Mouse (Mus musculus) liver, adult 2 months (tissue): ENCODE results near the gene Gm364. TPM values are rescaled to one million over a fixed set of nuclear protein-coding genes. Genes with fewer than 3 reads are reported as not detected.

Experiments
- DNase-seq: peaks from one replicate; pipeline ENCODE4 v3.0.0-alpha.2; 2011; ENCODE audit warnings: low read depth, low spot score; ENCODE audit errors: extremely low read depth
- H3K27ac ChIP-seq: fragments of 200-500 bp; replicated peaks from 2 replicates; pipeline ENCODE4 v1.5.1; 2012; ENCODE audit warnings: low read depth, mild to moderate bottlenecking, control low read depth, inconsistent platforms, low read length; ENCODE audit not compliant: insufficient read depth
- H3K27me3 ChIP-seq: fragments of 200-500 bp; 2 replicates; pipeline ENCODE4 v1.6.1; 2012; ENCODE audit warnings: mild to moderate bottlenecking, moderate library complexity, low read length, inconsistent platforms; ENCODE audit not compliant: control insufficient read depth, insufficient read depth
- H3K36me3 ChIP-seq: fragments of 200-500 bp; 2 replicates; pipeline ENCODE4 v1.6.1; 2012; ENCODE audit warnings: low read length, inconsistent platforms; ENCODE audit not compliant: control insufficient read depth, insufficient read depth
- H3K4me1 ChIP-seq: fragments of 200-500 bp; 2 replicates; pipeline ENCODE4 v1.6.1; 2011; ENCODE audit warnings: low read length; ENCODE audit not compliant: control insufficient read depth, insufficient read depth
- H3K4me3 ChIP-seq: fragments of 200-500 bp; 2 replicates; pipeline ENCODE4 v1.5.1; 2011; ENCODE audit warnings: low read depth, mild to moderate bottlenecking, control low read depth, low read length, moderate library complexity; ENCODE audit not compliant: insufficient read depth
- H3K79me2 ChIP-seq: fragments of 200-500 bp; 2 replicates; pipeline ENCODE4 v1.6.1; 2012; ENCODE audit warnings: inconsistent platforms, mild to moderate bottlenecking, low read length, moderate library complexity; ENCODE audit not compliant: control insufficient read depth, insufficient read depth
- H3K9ac ChIP-seq: fragments of 200-500 bp; 2 replicates; pipeline ENCODE4 v1.6.1; 2012; ENCODE audit warnings: low read depth, mild to moderate bottlenecking, control low read depth, inconsistent platforms, low read length
- CTCF ChIP-seq: fragments of 200-500 bp; IDR thresholded peaks from 2 replicates; pipeline ENCODE4 v1.5.1; 2011; ENCODE audit warnings: low read depth, low read length, control low read depth
- POLR2A ChIP-seq: fragments of 200-500 bp; IDR thresholded peaks from 2 replicates; pipeline ENCODE4 v1.6.1; 2011; ENCODE audit warnings: low read length, control low read depth; ENCODE audit not compliant: insufficient read depth; ENCODE audit errors: extremely low read depth
- WGBS: fragments of 180-500 bp; shearing (Covaris S2); methylation state at CpG from one replicate; pipeline ENCODE4 v1.1.7; 2018; 5-methylcytosine and 5-hydroxymethylcytosine counted together
- polyA plus RNA-seq: library from polyadenylated mRNA; depleted of rRNA; stranded (reverse); fragments of >200 nt; gene quantifications from 2 replicates; pipeline ENCODE4 v1.2.3, GENCODE M21; 2012; rRNA removed
- total RNA-seq: library from RNA; depleted of rRNA; stranded (reverse); fragments of >200 nt; gene quantifications from 2 replicates; pipeline ENCODE4 v1.2.3, GENCODE M21; 2014; rRNA removed

Gene Gm364
- not detected in 2 replicates for total RNA-seq
- not detected in 2 replicates for polyA plus RNA-seq

DNA sequence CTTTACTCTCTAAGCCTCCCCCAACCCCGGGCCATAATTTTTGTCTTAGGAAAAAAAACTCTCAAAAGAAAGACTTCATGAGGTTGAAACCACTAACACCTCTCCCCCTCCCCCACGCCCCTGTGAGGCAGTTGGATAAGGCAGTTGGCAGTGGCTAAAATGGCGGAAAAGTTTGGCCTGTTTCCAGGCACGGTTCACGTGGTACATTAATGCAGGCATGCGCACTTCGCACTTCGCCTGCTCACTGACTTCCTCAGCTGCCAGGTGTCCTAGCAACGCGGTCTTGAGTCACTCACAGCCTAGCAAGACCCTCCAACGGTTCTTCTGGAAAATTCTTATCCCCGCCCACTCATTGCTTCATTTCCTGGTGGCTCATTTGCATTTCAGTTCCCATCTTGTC lies at the start of gene Gm364:
Gene Gm364, plus strand, starts transcription at position 386 of the 400 bp plus-strand sequence.
- TF ChIP-seq CTCF (no peak), POLR2A (no peak)
- H3K27ac ChIP-seq = no peak within 1 kb of the TSS
- no peak within 1 kb of the TSS for H3K4me3 ChIP-seq
- H3K36me3 ChIP-seq = no peaks in the 10 kb centered on the region
- no peaks in the 10 kb centered on the region for H3K79me2 ChIP-seq
- no peaks in the 10 kb centered on the region for H3K4me1 ChIP-seq
- DNase-seq = no peak
- no peak within 1 kb of the TSS for H3K9ac ChIP-seq
- 93% methylated on average over 12 of the region's 12 CpGs for WGBS
- no peaks in the 10 kb centered on the region for H3K27me3 ChIP-seq

DNA sequence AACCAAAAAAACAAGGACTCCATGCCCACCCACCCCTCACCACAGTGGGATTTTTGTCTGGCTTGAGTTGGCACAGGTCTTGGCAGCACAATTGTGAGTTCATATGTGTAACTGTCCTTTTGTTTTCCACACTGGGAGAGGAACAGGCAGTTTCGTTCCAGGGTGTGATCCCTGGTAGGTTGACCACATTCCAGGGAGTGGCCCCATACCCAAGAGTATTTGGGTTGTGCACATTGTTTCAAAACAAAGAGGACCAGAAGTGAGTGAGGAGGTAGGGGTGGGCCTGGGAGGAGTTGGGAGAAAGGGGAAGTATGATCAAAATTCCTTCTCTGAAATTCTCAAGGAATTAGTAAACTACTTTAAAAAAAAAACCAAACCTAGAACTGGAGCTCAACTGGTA lies 49.6 kb upstream of the Gm364 start:
- H3K9ac ChIP-seq = no peak overlapping the region
- no peaks in the 10 kb centered on the region for H3K36me3 ChIP-seq
- H3K27ac ChIP-seq = no peak overlapping the region
- 95% methylated on average over 1 of the region's 1 CpGs for WGBS
- no peaks in the 10 kb centered on the region for H3K4me1 ChIP-seq
- H3K4me3 ChIP-seq = no peak overlapping the region
- H3K79me2 ChIP-seq = no peaks in the 10 kb centered on the region
- no peak for TF ChIP-seq CTCF
- no peak for DNase-seq
- no peaks in the 10 kb centered on the region for H3K27me3 ChIP-seq

DNA sequence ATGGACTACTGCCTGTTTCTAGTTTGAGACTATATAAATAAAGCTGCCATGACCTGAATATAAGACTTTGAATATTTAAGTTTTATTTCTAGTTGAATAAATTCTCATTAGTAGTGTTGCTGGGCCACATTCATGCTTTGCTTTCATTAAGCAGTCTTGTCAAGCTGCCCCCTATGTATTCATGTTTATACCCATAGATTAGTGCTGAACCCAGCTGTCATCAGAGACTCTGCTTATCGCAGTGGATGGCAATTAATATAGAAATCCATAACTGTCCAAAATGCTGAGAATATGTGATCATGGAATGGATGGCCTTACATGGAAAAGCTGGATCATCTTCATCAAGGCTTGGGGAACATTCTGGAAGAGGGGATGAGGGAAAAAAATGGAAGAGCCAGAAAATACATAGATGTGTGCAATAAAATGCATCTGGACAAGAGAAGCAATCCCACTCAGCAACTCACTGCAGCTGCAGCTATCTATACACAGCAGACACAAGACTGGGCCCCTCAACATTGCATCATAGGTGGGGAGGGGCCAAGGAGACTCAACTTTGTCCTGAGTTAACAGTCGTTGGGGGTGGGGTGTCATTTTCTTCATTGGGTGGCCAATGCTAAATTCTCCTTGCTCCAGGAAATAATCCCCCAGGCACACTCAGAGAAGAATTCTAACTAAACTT lies 43.9 kb upstream of the Gm364 start:
- 63% methylated on average over 2 of the region's 2 CpGs for WGBS
- H3K27me3 ChIP-seq = no peaks in the 10 kb centered on the region
- H3K27ac ChIP-seq = no peak overlapping the region
- H3K79me2 ChIP-seq = no peaks in the 10 kb centered on the region
- no peak for DNase-seq
- H3K4me1 ChIP-seq = no peaks in the 10 kb centered on the region
- no peak overlapping the region for H3K9ac ChIP-seq
- H3K4me3 ChIP-seq = no peak overlapping the region
- no peak for TF ChIP-seq POLR2A
- TF ChIP-seq CTCF = no peak
- no peaks in the 10 kb centered on the region for H3K36me3 ChIP-seq

DNA sequence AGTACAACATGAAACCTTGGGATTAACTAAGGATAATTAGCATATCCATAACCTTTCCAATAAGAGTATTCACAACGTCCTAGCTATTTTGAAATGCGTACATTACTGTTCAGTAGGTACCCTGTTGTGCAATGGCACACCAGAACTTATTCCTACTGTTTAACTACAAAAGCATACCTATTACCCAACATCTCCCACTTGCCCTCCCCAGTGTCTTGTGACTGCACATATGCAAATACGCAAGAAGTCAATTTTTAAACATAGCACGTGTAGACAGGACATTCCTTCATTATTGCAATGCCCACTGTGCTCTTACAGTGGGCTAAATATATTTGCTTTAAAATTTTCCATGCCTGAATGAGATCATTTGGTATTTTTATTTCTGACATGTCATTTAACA lies 36.0 kb upstream of the Gm364 start:
- peak; percentile 2 for DNase-seq
- H3K4me1 ChIP-seq = no peaks in the 10 kb centered on the region
- 30% methylated on average over 4 of the region's 4 CpGs for WGBS
- peaks cover 3% of the 10 kb centered on the region; the same call in 1 of the 2 replicates for H3K36me3 ChIP-seq
- TF ChIP-seq POLR2A (no peak), CTCF (no peak)
- no peak overlapping the region for H3K9ac ChIP-seq
- no peaks in the 10 kb centered on the region for H3K27me3 ChIP-seq
- no peaks in the 10 kb centered on the region for H3K79me2 ChIP-seq
- H3K4me3 ChIP-seq = no peak overlapping the region
- no peak overlapping the region for H3K27ac ChIP-seq

DNA sequence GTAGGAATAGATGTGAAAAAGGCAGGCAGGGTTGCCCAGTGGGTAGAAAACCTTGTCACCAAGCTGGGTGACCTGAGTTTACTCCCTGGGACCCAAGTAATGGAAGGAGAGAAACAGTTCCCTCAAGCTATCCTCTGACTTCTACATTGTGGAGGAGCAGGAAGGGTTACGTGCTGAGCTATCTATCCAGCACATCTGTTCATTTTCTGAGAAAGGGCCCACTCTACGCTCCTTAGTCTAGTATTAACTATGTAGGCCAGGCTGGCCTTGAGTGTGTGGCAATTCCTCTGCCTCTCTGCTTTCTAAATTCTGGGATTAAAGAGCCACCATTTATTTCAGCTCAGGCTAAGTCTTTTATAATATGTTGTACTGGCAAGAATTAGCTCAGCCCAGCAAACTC lies 35.4 kb upstream of the Gm364 start:
- Histone ChIP-seq H3K4me1 (no peaks in the 10 kb centered on the region), H3K36me3 (peaks cover 5% of the 10 kb centered on the region; the same call in 1 of the 2 replicates), H3K9ac (no peak overlapping the region), H3K4me3 (no peak overlapping the region), H3K79me2 (no peaks in the 10 kb centered on the region), H3K27ac (no peak overlapping the region), H3K27me3 (no peaks in the 10 kb centered on the region)
- WGBS = 84% methylated on average over 2 of the region's 2 CpGs
- no peak for DNase-seq
- no peak for TF ChIP-seq CTCF
- TF ChIP-seq POLR2A = no peak

DNA sequence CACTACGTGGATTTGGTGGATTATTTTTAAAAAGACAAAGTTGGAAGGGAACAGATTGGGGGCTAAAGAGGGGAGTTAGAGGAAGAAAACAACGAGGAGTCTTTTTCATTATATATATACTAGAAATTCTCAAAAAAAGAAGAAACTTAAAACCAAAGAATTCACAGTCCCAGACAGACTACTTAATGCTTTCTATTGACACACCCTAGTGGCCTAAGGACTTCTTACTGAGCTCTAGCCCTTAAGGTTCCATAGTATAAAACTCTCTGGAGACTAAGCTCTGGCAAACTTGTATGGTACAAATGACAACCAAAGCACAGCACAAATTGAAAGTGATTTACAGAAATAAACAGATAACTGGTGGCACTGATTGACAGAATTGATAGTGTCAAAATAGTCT lies 34.9 kb upstream of the Gm364 start:
- no peak for DNase-seq
- Histone ChIP-seq H3K27me3 (no peaks in the 10 kb centered on the region), H3K36me3 (peaks cover 8% of the 10 kb centered on the region; the same call in 1 of the 2 replicates), H3K4me3 (no peak overlapping the region), H3K4me1 (no peaks in the 10 kb centered on the region), H3K79me2 (no peaks in the 10 kb centered on the region), H3K9ac (no peak overlapping the region), H3K27ac (no peak overlapping the region)
- WGBS = 98% methylated on average over 2 of the region's 2 CpGs
- TF ChIP-seq CTCF (no peak), POLR2A (no peak)
